Mouse (Mus musculus) heart, embryonic 11.5 days (tissue): ENCODE results near the gene Kdm5b. TPM values are rescaled to one million over a fixed set of nuclear protein-coding genes. Genes with fewer than 3 reads are reported as not detected.

ENCODE experiments used
- ATAC-seq: fragments of 200-750 bp; cut with Nextera tagmentation; replicated peaks from 2 replicates; pipeline ENCODE4 v1.8.0; 2017; ENCODE audit warnings: moderate library complexity; ENCODE audit not compliant: insufficient number of reproducible peaks, low FRiP score, low TSS enrichment
- H3K27ac ChIP-seq: fragments of 300-500 bp; sonication (generic); 2 replicates; pipeline ENCODE4 v1.5.1; 2014; ENCODE audit warnings: mild to moderate bottlenecking, low read depth, low read length
- H3K27me3 ChIP-seq: fragments of 300-500 bp; sonication (generic); 2 replicates; pipeline ENCODE4 v1.6.1; 2014; ENCODE audit warnings: mild to moderate bottlenecking, low read length, mixed read lengths; ENCODE audit not compliant: control insufficient read depth, insufficient read depth
- H3K36me3 ChIP-seq: fragments of 300-500 bp; sonication (generic); 2 replicates; pipeline ENCODE4 v1.6.1; 2014; ENCODE audit warnings: mild to moderate bottlenecking, low read length, moderate library complexity, mixed read lengths; ENCODE audit not compliant: control insufficient read depth, insufficient read depth
- H3K4me1 ChIP-seq: fragments of 300-500 bp; sonication (generic); 2 replicates; pipeline ENCODE4 v1.6.1; 2014; ENCODE audit warnings: low read length; ENCODE audit not compliant: control insufficient read depth, insufficient read depth
- H3K4me2 ChIP-seq: fragments of 300-500 bp; sonication (generic); 2 replicates; pipeline ENCODE4 v1.6.1; 2014; ENCODE audit warnings: mild to moderate bottlenecking, moderate library complexity
- H3K4me3 ChIP-seq: fragments of 300-500 bp; sonication (generic); 2 replicates; pipeline ENCODE4 v1.5.1; 2014; ENCODE audit warnings: low read depth, low read length
- H3K9ac ChIP-seq: fragments of 300-500 bp; sonication (generic); 2 replicates; pipeline ENCODE4 v1.6.1; 2014; ENCODE audit warnings: mild to moderate bottlenecking, low read depth, low read length, moderate library complexity
- H3K9me3 ChIP-seq: fragments of 300-500 bp; sonication (generic); replicated peaks from 2 replicates; pipeline ENCODE4 v1.6.1; 2016; ENCODE audit warnings: low read length; ENCODE audit not compliant: control insufficient read depth
- WGBS: fragments of 180-500 bp; shearing (Covaris S2); extraction: QIAGEN DNeasy Blood & Tissue Kit; methylation state at CpG from one replicate; pipeline ENCODE4 v1.1.7; 2014; ENCODE audit not compliant: insufficient replicate concordance; 5-methylcytosine and 5-hydroxymethylcytosine counted together
- polyA plus RNA-seq: library from polyadenylated mRNA; unstranded; fragments of >200 nt; fragmentation: Nextera tagmentation; extraction: Ambion mirVana; gene quantifications from 2 replicates; pipeline ENCODE4 v1.2.1, GENCODE M21; 2014

Gene Kdm5b
- polyA plus RNA-seq, 1 experiment from 2014 or later = 34.9 TPM

GRCm38 (mm10) chr1:134614988-134615387 lies 55.0 kb downstream of the Kdm5b start:
- Histone ChIP-seq H3K9ac (no peak overlapping the region), H3K27me3 (no peaks in the 10 kb centered on the region), H3K4me3 (no peak overlapping the region), H3K4me1 (no peaks in the 10 kb centered on the region), H3K9me3 (no peaks in the 10 kb centered on the region), H3K27ac (no peak overlapping the region), H3K4me2 (no peak overlapping the region), H3K36me3 (peaks cover 38% of the 10 kb centered on the region)
- 81% methylated on average over 2 of the region's 2 CpGs for WGBS
- ATAC-seq = no peak

- H3K9ac ChIP-seq = no peak overlapping the region
- H3K4me1 ChIP-seq = no peaks in the 10 kb centered on the region
- H3K27me3 ChIP-seq = no peaks in the 10 kb centered on the region
- no peaks in the 10 kb centered on the region for H3K9me3 ChIP-seq
- no peak overlapping the region for H3K4me3 ChIP-seq
- 76% methylated on average over 9 of the region's 9 CpGs for WGBS
- ATAC-seq = no peak
- H3K4me2 ChIP-seq = no peak overlapping the region
- no peak overlapping the region for H3K27ac ChIP-seq
- H3K36me3 ChIP-seq = peaks cover 43% of the 10 kb centered on the region
These were observed 57.7 kb downstream of the Kdm5b start for GRCm38 (mm10) chr1:134617656-134618055.

- Histone ChIP-seq H3K9me3 (no peaks in the 10 kb centered on the region), H3K27ac (no peak overlapping the region), H3K4me2 (no peak overlapping the region), H3K9ac (no peak overlapping the region), H3K4me1 (no peaks in the 10 kb centered on the region), H3K4me3 (no peak overlapping the region), H3K27me3 (no peaks in the 10 kb centered on the region), H3K36me3 (peaks cover 46% of the 10 kb centered on the region)
- no peak for ATAC-seq
- 91% methylated on average over 4 of the region's 4 CpGs for WGBS
These were observed 65.4 kb downstream of the Kdm5b start for GRCm38 (mm10) chr1:134625325-134625724.

GRCm38 (mm10) chr1:134629455-134629854 lies 69.5 kb downstream of the Kdm5b start:
- no peak for ATAC-seq
- no peaks in the 10 kb centered on the region for H3K9me3 ChIP-seq
- H3K4me3 ChIP-seq = no peak overlapping the region
- H3K9ac ChIP-seq = no peak overlapping the region
- H3K4me1 ChIP-seq = no peaks in the 10 kb centered on the region
- H3K27ac ChIP-seq = no peak overlapping the region
- 95% methylated on average over 10 of the region's 10 CpGs for WGBS
- H3K36me3 ChIP-seq = peaks cover 44% of the 10 kb centered on the region
- H3K4me2 ChIP-seq = no peak overlapping the region
- H3K27me3 ChIP-seq = no peaks in the 10 kb centered on the region

GRCm38 (mm10) chr1:134634296-134634695 lies 74.3 kb downstream of the Kdm5b start:
- Histone ChIP-seq H3K9ac (no peak overlapping the region), H3K4me1 (no peaks in the 10 kb centered on the region), H3K36me3 (peaks cover 17% of the 10 kb centered on the region), H3K9me3 (no peaks in the 10 kb centered on the region), H3K27ac (no peak overlapping the region), H3K27me3 (no peaks in the 10 kb centered on the region), H3K4me3 (no peak overlapping the region), H3K4me2 (no peak overlapping the region)
- no peak for ATAC-seq
- WGBS = 76% methylated on average over 7 of the region's 7 CpGs

GRCm38 (mm10) chr1:134636245-134636644 lies 76.3 kb downstream of the Kdm5b start:
- no peak for ATAC-seq
- H3K9me3 ChIP-seq = no peaks in the 10 kb centered on the region

GRCm38 (mm10) chr1:134636684-134637083 lies 76.7 kb downstream of the Kdm5b start:
- H3K9ac ChIP-seq = no peak overlapping the region
- WGBS = 11% methylated on average over 3 of the region's 3 CpGs
- ATAC-seq = no peak

More at GRCm38 (mm10) chr1:134636245-134636644, 76.3 kb downstream of the Kdm5b start:
- WGBS = 84% methylated on average over 3 of the region's 3 CpGs
- no peak overlapping the region for H3K9ac ChIP-seq
- H3K4me2 ChIP-seq = no peak overlapping the region
- H3K27me3 ChIP-seq = no peaks in the 10 kb centered on the region
- peaks cover 10% of the 10 kb centered on the region for H3K36me3 ChIP-seq
- no peaks in the 10 kb centered on the region for H3K4me1 ChIP-seq
- H3K27ac ChIP-seq = no peak overlapping the region
- no peak overlapping the region for H3K4me3 ChIP-seq

GRCm38 (mm10) chr1:134638041-134638440 lies 78.1 kb downstream of the Kdm5b start:
- ATAC-seq = no peak
- Histone ChIP-seq H3K36me3 (0 out of 2 replicates have a peak, but pooled peaks cover 2% of the 10 kb centered on the region), H3K4me2 (no peak overlapping the region), H3K4me3 (no peak overlapping the region), H3K9ac (no peak overlapping the region), H3K27ac (no peak overlapping the region), H3K4me1 (no peaks in the 10 kb centered on the region), H3K9me3 (no peaks in the 10 kb centered on the region), H3K27me3 (peaks cover 10% of the 10 kb centered on the region)
- 38% methylated on average over 3 of the region's 3 CpGs for WGBS

More at GRCm38 (mm10) chr1:134636684-134637083, 76.7 kb downstream of the Kdm5b start:
- Histone ChIP-seq H3K27me3 (no peaks in the 10 kb centered on the region), H3K4me2 (no peak overlapping the region), H3K9me3 (no peaks in the 10 kb centered on the region), H3K4me1 (no peaks in the 10 kb centered on the region), H3K36me3 (peaks cover 10% of the 10 kb centered on the region), H3K27ac (no peak overlapping the region), H3K4me3 (no peak overlapping the region)

GRCm38 (mm10) chr1:134638522-134638921 lies 78.6 kb downstream of the Kdm5b start:
- WGBS = 39% methylated on average over 7 of the region's 7 CpGs
- H3K36me3 ChIP-seq = 0 out of 2 replicates have a peak, but pooled peaks cover 2% of the 10 kb centered on the region
- H3K27ac ChIP-seq = no peak overlapping the region
- ATAC-seq = no peak
- H3K4me1 ChIP-seq = no peaks in the 10 kb centered on the region
- no peak overlapping the region for H3K4me3 ChIP-seq
- peaks cover 13% of the 10 kb centered on the region for H3K27me3 ChIP-seq
- H3K9me3 ChIP-seq = no peaks in the 10 kb centered on the region
- no peak overlapping the region for H3K9ac ChIP-seq
- H3K4me2 ChIP-seq = no peak overlapping the region
